8 mouse cellular contexts compared by ENCODE assay signal in the genomic region with DNA sequence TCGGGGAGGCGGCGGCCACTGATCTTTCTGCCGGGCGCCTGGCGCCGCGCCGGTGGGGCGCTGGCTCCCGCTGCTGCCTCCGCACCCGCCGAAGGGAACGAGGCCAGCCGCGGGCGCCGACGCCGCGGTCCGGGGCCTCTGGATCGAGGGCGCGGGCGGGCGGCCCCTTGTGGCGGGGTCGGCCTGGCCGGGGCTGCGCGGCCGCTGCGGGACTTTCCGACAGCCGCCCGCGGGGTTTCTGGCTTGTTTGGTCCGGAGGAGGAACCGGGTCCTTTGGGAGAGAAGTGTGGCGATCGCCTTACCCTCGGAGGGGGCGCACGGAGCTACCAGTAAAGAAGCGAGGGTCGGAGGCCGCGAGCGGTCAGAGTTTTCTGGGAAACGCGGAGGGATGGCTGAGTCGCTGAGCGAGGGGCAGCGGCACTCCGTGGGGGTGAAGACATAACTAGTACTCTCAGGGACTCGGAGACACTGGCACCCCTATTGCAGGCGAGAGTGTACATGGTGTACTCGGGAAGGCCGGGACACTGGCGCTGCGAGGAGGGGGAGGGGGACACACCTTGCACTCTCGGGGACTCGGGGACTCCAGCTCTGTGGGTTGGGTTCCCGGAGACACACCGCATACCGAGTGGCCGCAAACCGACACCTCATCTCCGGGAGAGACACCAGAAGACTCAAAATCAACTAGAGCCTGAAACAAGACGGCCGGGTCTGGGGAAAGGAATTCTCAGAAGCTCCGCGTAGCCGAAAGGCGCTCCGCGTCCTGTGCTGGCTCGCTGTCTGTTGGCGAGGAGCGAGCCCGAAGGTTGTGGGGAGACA. TPM values are rescaled to one million over a fixed set of nuclear protein-coding genes. Genes with fewer than 3 reads are reported as not detected.
A peak's percentile ranks its signal among the peaks of the same experiment; 100 is the strongest.
DNase-seq lines count a peak whose midpoint lies in the region; ATAC-seq lines count a peak whose summit lies in the region.

No protein-coding gene starts in this region.

- peak; percentile 76 for DNase-seq in Muller cell, postnatal 12 days (ENCODE audit: inconsistent ontology term)
- DNase-seq in cerebellum, postnatal 14 days: peak; percentile 42 to 52
- peak; percentile 29 to 36 for DNase-seq in frontal cortex, postnatal 25 days (ENCODE audit: low spot score in 2 of 2)
- no peak for DNase-seq in hindbrain, embryonic 14.5 days (ENCODE audit: low spot score)
- DNase-seq in layer of hippocampus, postnatal 36 days: peak; percentile 37 to 55
- DNase-seq in lung, postnatal 36 days: peak; percentile 70
- DNase-seq in retina, postnatal 1 day: peak; percentile 58
- DNase-seq in thymus, postnatal 36 days: peak; percentile 31 to 43

- H3K4me3 ChIP-seq in hindbrain, embryonic 14.5 days (replicated peaks; ENCODE audit: low read length): peak overlapping the region; percentile 84

- no peaks in the 10 kb centered on the region for H3K9me3 ChIP-seq in hindbrain, embryonic 14.5 days (ENCODE audit: control insufficient read depth, low read length)

- H3K4me1 ChIP-seq in hindbrain, embryonic 14.5 days (replicated peaks; ENCODE audit: control insufficient read depth, insufficient read depth, low read length): no peaks in the 10 kb centered on the region

- peak overlapping the region; percentile 79 for H3K4me2 ChIP-seq in hindbrain, embryonic 14.5 days (replicated peaks)

- no peaks in the 10 kb centered on the region for H3K36me3 ChIP-seq in hindbrain, embryonic 14.5 days (replicated peaks; ENCODE audit: control insufficient read depth, insufficient read depth)

- peak overlapping the region; percentile 67 for H3K9ac ChIP-seq in hindbrain, embryonic 14.5 days

- H3K27ac ChIP-seq in hindbrain, embryonic 14.5 days: no peak overlapping the region

- peaks cover 11% of the 10 kb centered on the region; the same call in 1 of the 2 replicates for H3K27me3 ChIP-seq in hindbrain, embryonic 14.5 days (ENCODE audit: control insufficient read depth, insufficient read depth, low read length)

- ATAC-seq in hindbrain, embryonic 14.5 days (ENCODE audit: low FRiP score): peak; percentile 66

- WGBS in hindbrain, embryonic 14.5 days: under 1% methylated on average over 82 of the region's 83 CpGs

RNA-seq across cellular contexts. Expression of a gene that starts 1.5 kb away (rescaled TPM):
- 2.1 and 2.4 TPM in 2 replicates for polyA plus RNA-seq in hindbrain, embryonic 14.5 days (2014; fragmentation: Nextera tagmentation; extraction: Ambion mirVana)
- 10 to 100 TPM; 32.9 to 34.6 TPM for total RNA-seq in layer of hippocampus, postnatal 36 days (2021)
